Mouse (Mus musculus) stomach, embryonic 15.5 days (tissue): ENCODE measurements around the gene Fev. TPM values are rescaled to one million over a fixed set of nuclear protein-coding genes. Genes with fewer than 3 reads are reported as not detected.

Experiments
- ATAC-seq: fragments of 200-750 bp; cut with Nextera tagmentation; 2 replicates; pipeline ENCODE4 v1.8.0; 2017; ENCODE audit warnings: low read depth, moderate number of reproducible peaks, moderate TSS enrichment; ENCODE audit not compliant: insufficient read depth, low FRiP score
- H3K27ac ChIP-seq: fragments of 300-500 bp; sonication (generic); 2 replicates; pipeline ENCODE4 v1.5.1; 2015; ENCODE audit warnings: mild to moderate bottlenecking, inconsistent platforms
- H3K27me3 ChIP-seq: fragments of 300-500 bp; sonication (generic); replicated peaks from 2 replicates; pipeline ENCODE4 v1.6.1; 2015; ENCODE audit warnings: inconsistent platforms
- H3K36me3 ChIP-seq: fragments of 300-500 bp; sonication (generic); 2 replicates; pipeline ENCODE4 v1.6.1; 2015; ENCODE audit warnings: inconsistent platforms
- H3K4me1 ChIP-seq: fragments of 300-500 bp; sonication (generic); 2 replicates; pipeline ENCODE4 v1.6.1; 2015; ENCODE audit warnings: inconsistent platforms
- H3K4me2 ChIP-seq: fragments of 300-500 bp; sonication (generic); 2 replicates; pipeline ENCODE4 v1.6.1; 2015; ENCODE audit warnings: mild to moderate bottlenecking, inconsistent platforms
- H3K4me3 ChIP-seq: fragments of 300-500 bp; sonication (generic); replicated peaks from 2 replicates; pipeline ENCODE4 v1.5.1; 2015; ENCODE audit warnings: inconsistent platforms
- H3K9ac ChIP-seq: fragments of 300-500 bp; sonication (generic); 2 replicates; pipeline ENCODE4 v1.6.1; 2015; ENCODE audit warnings: inconsistent platforms
- H3K9me3 ChIP-seq: fragments of 300-500 bp; sonication (generic); 2 replicates; pipeline ENCODE4 v1.6.1; 2016; ENCODE audit warnings: inconsistent platforms
- WGBS: fragments of 180-500 bp; shearing (Covaris S2); methylation state at CpG from one replicate; pipeline ENCODE4 v1.1.7; 2015; 5-methylcytosine and 5-hydroxymethylcytosine counted together
- polyA plus RNA-seq: library from polyadenylated mRNA; unstranded; fragments of >200 nt; fragmentation: Nextera tagmentation; extraction: Ambion mirVana; gene quantifications from 2 replicates; pipeline ENCODE4 v1.2.1, GENCODE M21; 2015

The Fev gene
- polyA plus RNA-seq, 1 experiment from 2014 or later: 1.6 TPM

DNA sequence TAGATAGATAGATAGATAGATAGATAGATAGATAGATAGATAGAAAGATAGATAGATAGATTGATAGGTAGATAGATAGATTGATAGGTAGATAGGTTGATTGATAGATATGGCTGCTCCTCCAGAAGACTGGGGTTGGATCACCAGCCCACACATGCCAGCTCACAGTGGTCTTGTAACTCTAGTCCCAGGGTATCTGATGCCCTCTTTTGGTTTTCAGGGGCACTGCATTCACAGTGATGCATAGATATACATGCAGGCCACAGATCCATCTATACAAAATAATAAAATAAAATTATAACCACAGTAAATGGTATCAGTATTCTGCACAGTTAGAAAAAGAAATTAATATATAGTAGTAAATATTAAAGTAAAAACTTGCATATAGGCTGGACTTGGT is 23.4 kb downstream of the Fev start:
- Histone ChIP-seq H3K27me3 (peaks cover 37% of the 10 kb centered on the region), H3K9ac (no peak overlapping the region), H3K4me2 (no peak overlapping the region), H3K27ac (no peak overlapping the region), H3K36me3 (no peaks in the 10 kb centered on the region), H3K4me3 (no peak overlapping the region), H3K9me3 (no peaks in the 10 kb centered on the region), H3K4me1 (peaks cover 10% of the 10 kb centered on the region; the same call in 1 of the 2 replicates)
- no peak for ATAC-seq

DNA sequence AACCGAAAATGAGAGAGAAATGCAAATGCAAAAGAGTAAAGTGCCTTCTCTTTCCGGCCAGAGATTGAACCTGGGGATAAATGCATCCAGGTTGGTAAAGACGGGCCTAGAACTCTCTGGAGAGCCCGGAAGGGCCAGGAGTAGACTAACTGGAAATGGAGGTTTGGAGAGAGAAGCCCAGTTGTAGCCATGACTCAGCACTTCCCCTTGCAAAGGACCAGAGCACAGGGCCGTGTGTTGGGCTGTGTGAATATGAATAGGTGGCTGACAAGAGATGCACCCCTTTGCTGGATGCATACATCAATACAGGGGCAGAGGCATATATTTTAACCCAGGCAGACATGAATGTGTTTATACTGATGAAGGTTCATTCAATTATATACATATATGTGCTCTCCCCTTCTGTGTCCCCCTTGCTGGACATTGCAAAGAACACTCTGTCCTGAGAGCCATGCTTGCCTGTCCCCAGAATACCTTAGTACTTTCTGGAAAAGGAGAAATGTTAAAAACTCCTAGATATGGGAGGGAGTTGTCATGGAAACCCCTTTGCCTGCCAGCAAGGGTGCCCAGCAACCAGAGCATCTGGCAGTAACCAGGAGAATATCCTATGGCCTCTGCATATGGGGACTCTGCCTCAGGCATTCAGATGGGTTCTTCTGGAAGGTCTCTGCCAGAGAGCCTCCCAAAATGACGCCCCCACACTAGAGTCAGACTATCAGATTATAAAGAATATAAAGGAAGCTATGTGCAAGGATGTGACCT is 25.8 kb downstream of the Fev start:
- WGBS: 43% methylated on average over 6 of the region's 6 CpGs
- Histone ChIP-seq H3K27ac (no peak overlapping the region), H3K4me1 (peaks cover 26% of the 10 kb centered on the region), H3K4me3 (no peak overlapping the region), H3K27me3 (peaks cover 61% of the 10 kb centered on the region), H3K4me2 (no peak overlapping the region), H3K36me3 (no peaks in the 10 kb centered on the region), H3K9me3 (no peaks in the 10 kb centered on the region), H3K9ac (no peak overlapping the region)
- no peak for ATAC-seq

DNA sequence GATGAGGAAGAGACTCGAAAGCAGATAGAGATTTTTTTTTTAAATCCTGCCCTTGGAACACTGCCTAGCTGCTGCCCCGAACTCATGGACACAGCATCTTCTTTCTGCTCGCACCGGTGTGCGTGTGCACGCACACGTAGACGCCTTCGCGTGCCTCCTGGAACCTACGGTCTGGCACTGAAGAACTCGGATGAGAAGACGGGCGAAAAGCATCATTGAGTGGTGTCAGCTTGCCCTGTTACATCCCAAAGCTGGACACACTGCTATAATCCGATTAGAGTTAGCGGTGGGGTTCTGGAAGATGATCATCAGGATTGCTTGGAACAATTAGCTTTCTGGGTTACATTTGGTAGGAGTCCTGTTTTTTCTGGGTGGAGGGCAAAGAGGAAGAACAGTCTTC is 26.4 kb downstream of the Fev start:
- no peak for ATAC-seq
- Histone ChIP-seq H3K27me3 (peaks cover 67% of the 10 kb centered on the region), H3K4me3 (peak overlapping the region; percentile 33), H3K36me3 (no peaks in the 10 kb centered on the region), H3K9me3 (no peaks in the 10 kb centered on the region), H3K9ac (no peak overlapping the region), H3K4me1 (peaks cover 26% of the 10 kb centered on the region), H3K4me2 (peak overlapping the region; percentile 62), H3K27ac (no peak overlapping the region)
- WGBS: 11% methylated on average over 16 of the region's 16 CpGs

DNA sequence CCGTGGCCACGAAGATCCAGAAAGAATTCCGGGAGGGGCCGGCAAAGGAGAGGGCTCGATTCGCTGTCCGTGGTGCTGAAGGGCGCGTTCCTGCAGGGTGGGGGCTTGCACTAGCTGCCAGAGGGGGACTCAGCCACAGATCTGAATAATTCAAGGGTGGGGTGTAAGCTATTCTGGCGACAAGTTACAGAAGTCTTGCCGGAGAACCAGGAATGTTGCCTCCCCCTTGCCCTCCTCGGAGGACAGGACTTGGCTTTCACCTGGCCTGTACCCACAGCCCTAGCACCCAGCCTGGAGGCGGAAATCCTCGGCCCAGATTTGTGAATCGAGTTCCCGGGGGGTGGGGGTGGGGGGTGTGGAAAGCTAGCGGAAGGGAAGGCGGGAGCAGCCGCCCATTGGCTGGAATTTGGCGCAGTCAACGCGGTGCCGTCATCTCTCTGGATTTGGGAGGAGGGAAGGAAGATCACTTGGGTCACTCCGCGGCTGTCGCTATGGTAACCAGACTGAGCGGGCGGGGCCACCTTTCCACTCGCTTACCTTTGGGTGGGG is 27.0 kb downstream of the Fev start:
- peak; percentile 24; the same call in 1 of the 2 replicates for ATAC-seq
- under 1% methylated on average over 29 of the region's 29 CpGs for WGBS
- Histone ChIP-seq H3K4me3 (peak overlapping the region; percentile 33), H3K4me2 (peak overlapping the region; percentile 62), H3K9me3 (no peaks in the 10 kb centered on the region), H3K4me1 (peaks cover 26% of the 10 kb centered on the region), H3K27me3 (peaks cover 70% of the 10 kb centered on the region), H3K27ac (no peak overlapping the region), H3K9ac (no peak overlapping the region), H3K36me3 (no peaks in the 10 kb centered on the region)

DNA sequence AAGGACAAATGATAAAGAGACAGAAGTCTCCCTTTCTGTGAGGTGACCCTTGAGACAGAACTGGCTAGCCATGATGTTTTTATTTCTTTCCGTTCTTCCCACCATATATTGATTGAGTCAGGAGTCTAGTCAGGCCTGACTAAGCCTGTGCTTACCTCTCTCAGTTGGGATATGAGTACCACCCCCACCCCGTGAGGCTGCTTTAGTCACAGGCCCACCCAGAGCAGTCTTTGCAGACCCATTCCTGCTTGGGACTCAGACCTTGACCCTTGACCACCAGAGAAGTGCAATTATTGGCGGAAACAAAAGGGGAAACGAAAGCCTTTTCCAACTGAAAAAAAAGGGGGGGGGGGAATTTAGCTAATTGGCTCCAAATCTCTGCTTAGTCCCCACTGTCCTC is 27.5 kb downstream of the Fev start:
- Histone ChIP-seq H3K4me2 (peak overlapping the region; percentile 62), H3K27me3 (peaks cover 75% of the 10 kb centered on the region), H3K4me3 (peak overlapping the region; percentile 33), H3K4me1 (peaks cover 26% of the 10 kb centered on the region), H3K9ac (no peak overlapping the region), H3K27ac (no peak overlapping the region), H3K9me3 (no peaks in the 10 kb centered on the region), H3K36me3 (no peaks in the 10 kb centered on the region)
- 12% methylated on average over 4 of the region's 4 CpGs for WGBS
- ATAC-seq: no peak

DNA sequence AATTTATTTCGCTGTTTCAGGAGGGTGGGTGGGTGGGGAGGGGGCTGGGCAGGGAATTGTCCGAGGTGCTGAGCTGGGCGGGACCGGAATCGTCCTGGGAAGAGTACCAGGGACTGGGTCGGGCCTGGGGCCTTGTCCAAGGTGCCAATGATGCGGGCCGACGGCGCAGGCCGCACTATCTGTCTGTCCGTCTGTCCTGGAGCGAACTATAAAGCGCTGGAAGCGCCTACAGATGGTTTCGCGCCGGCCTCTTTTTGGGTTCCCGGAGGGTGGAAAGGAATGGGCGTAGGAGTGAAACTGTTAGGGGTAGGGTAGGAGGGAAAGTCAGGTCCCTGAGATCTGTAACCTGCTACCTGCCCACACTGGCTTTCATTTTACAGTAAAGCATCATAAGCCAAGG is 28.0 kb downstream of the Fev start:
- Histone ChIP-seq H3K27ac (no peak overlapping the region), H3K27me3 (peaks cover 80% of the 10 kb centered on the region), H3K9ac (no peak overlapping the region), H3K4me1 (peaks cover 26% of the 10 kb centered on the region), H3K9me3 (no peaks in the 10 kb centered on the region), H3K4me3 (no peak overlapping the region), H3K4me2 (no peak overlapping the region), H3K36me3 (no peaks in the 10 kb centered on the region)
- ATAC-seq: no peak
- WGBS: 4% methylated on average over 20 of the region's 20 CpGs

DNA sequence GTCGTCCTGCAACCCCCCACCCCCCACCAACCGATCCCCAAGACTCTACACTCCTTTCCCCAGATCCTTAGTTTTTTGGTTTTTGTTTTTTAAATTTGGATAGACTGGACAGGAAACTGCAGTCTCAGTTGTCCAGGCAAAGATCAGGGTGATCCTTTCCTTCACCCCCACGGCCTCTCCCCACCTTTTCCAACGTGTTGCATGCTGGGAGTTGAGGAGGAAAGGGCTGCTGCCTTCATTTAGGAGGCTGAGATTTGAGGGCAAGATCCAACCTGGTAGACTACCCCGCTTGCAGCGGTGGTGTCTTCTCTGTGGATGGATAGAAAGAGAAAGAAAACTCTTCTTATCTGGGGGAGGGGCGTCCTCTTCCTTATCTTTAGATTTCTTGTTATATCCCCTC is 28.4 kb downstream of the Fev start:
- Histone ChIP-seq H3K4me1 (peaks cover 26% of the 10 kb centered on the region), H3K4me2 (no peak overlapping the region)

DNA sequence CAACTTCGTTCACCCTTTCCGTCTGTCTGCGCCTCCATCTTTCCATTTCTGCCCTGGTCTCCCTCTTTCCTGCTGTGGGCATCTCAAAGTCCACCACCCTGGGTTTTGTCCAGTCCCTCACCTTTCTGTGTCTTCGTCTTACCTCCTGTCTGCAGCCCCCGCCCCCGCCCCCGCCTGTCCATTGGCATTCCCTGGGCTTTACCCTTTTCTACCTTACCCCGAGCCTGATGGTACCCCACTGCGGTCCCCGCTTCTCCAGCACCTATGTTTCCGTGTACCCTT is 28.8 kb downstream of the Fev start:
- ATAC-seq: no peak
- WGBS: 5% methylated on average over 11 of the region's 11 CpGs

More for the DNA sequence above, 28.4 kb downstream of the Fev start:
- Histone ChIP-seq H3K36me3 (no peaks in the 10 kb centered on the region), H3K27me3 (peaks cover 84% of the 10 kb centered on the region), H3K27ac (no peak overlapping the region), H3K4me3 (peak overlapping the region; percentile 3; the same call in 1 of the 2 replicates), H3K9ac (no peak overlapping the region), H3K9me3 (no peaks in the 10 kb centered on the region)
- 4% methylated on average over 7 of the region's 7 CpGs for WGBS
- no peak for ATAC-seq

DNA sequence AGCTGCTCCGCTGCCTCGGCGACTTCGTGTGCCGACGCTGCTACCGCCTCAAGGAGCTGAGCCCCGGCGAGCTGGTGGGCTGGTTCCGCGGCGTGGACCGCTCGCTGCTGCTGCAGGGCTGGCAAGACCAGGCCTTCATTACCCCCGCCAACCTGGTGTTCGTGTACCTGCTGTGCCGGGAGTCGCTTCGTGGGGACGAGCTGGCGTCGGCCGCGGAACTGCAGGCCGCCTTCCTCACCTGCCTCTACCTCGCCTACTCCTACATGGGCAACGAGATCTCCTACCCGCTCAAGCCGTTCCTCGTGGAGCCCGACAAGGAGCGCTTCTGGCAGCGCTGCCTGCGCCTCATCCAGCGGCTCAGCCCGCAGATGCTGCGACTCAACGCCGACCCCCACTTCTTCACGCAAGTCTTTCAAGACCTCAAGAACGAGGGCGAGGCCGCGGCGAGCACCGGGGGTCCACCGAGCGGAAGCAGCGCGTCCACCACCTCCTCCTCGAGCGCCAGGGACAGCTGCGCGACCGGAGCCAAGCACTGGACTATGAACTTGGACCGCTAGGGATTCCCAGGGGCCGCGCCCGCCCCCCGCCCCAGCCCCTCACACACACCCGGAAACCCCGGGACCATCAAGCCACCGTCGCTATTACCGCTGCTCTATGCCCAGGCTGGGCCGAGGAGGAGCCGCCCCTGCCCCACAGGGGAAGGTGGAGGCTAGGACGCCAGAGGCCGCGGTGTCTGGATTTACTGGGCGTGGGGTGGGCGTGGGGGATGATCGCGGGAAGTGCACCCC is 29.4 kb downstream of the Fev start:
- Histone ChIP-seq H3K27ac (no peak overlapping the region), H3K36me3 (no peaks in the 10 kb centered on the region), H3K27me3 (peaks cover 93% of the 10 kb centered on the region), H3K4me1 (peaks cover 26% of the 10 kb centered on the region), H3K9ac (no peak overlapping the region), H3K4me2 (peak overlapping the region; percentile 99), H3K9me3 (no peaks in the 10 kb centered on the region), H3K4me3 (peak overlapping the region; percentile 64)
- WGBS: 1% methylated on average over 74 of the region's 74 CpGs
- ATAC-seq: no peak

More for the DNA sequence above, 28.8 kb downstream of the Fev start:
- H3K36me3 ChIP-seq: no peaks in the 10 kb centered on the region
- no peak overlapping the region for H3K27ac ChIP-seq
- peaks cover 26% of the 10 kb centered on the region for H3K4me1 ChIP-seq
- H3K4me3 ChIP-seq: peak overlapping the region; percentile 64
- peaks cover 88% of the 10 kb centered on the region for H3K27me3 ChIP-seq
- no peaks in the 10 kb centered on the region for H3K9me3 ChIP-seq
- peak overlapping the region; percentile 99; the same call in 1 of the 2 replicates for H3K4me2 ChIP-seq
- H3K9ac ChIP-seq: no peak overlapping the region

DNA sequence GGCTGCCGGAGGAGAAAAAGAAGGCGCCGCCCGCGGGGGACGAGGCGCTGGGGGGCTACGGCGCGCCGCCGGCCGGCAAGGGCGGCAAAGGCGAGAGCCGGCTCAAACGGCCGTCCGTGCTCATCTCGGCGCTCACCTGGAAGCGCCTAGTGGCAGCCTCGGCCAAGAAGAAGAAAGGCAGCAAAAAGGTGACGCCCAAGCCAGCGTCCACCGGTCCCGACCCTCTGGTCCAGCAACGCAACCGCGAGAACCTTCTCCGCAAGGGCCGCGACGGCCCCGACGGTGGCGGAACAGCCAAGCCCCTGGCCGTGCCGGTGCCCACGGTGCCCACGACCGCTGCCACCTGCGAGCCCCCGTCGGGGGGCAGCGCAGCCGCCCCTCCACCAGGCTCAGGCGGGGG is 30.1 kb downstream of the Fev start:
- no peak overlapping the region for H3K27ac ChIP-seq
- H3K4me2 ChIP-seq: peak overlapping the region; percentile 99
- peaks cover 26% of the 10 kb centered on the region for H3K4me1 ChIP-seq
- peak overlapping the region; percentile 41 for H3K9ac ChIP-seq
- no peak for ATAC-seq
- H3K36me3 ChIP-seq: no peaks in the 10 kb centered on the region
- 1% methylated on average over 48 of the region's 48 CpGs for WGBS
- H3K4me3 ChIP-seq: peak overlapping the region; percentile 64
- H3K9me3 ChIP-seq: no peaks in the 10 kb centered on the region
- peaks cover 95% of the 10 kb centered on the region for H3K27me3 ChIP-seq

DNA sequence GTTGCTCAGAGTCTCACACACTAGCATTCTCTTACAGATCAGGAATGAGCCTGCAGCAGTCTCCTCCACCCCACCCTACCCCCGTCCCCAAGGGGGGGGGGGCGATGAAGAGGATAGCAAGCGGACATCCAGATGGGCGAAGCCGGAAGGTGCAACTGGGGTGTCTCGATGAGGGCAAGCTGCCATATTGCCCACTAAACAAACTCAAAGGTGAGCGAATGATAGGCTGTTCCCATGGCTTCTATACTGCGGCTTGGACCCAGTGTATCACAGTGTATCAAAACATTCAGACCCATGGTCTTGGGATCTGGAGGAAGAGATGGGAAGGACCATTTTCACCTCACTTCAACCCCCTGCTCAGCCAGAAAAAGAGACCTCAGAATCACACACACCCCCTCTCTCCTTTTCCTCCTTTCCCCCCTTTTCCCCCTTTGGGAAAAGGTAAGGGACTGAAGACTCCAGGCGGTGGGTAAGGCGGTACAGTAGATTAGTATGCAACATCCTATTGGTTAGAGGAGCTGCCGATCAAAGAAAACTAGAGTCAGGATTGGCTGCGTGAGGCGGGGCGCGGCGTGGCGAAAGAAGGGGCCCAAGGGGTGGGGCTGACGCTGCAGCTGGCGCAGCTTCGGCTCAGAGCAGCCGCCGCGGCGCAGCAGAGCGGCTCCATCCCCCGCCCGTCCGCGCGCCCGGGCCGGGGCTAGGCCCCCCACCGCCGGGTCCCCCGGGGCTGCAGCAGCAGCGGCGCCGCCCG is 30.7 kb downstream of the Fev start, which contains the start of gene Cdk5r2:
TSS of gene Cdk5r2 (plus strand) at position 629 of the 751 bp plus-strand sequence.
- peak within 1 kb of the TSS; percentile 41 for H3K9ac ChIP-seq
- H3K4me2 ChIP-seq: peak within 1 kb of the TSS; percentile 99
- H3K9me3 ChIP-seq: no peaks in the 10 kb centered on the region
- whole genome bisulfite sequencing: 2% methylated on average over 38 of the region's 39 CpGs
- no peak within 1 kb of the TSS for H3K27ac ChIP-seq
- ATAC-seq: peak; percentile 83; the same call in 1 of the 2 replicates
- no peaks in the 10 kb centered on the region for H3K36me3 ChIP-seq
- H3K4me1 ChIP-seq: peaks cover 26% of the 10 kb centered on the region
- peak within 1 kb of the TSS; percentile 64 for H3K4me3 ChIP-seq
- H3K27me3 ChIP-seq: peaks cover 95% of the 10 kb centered on the region
